ENCODE assay signal across 8 mouse cellular contexts in genomic region chr9:22116740-22117426, GRCm38 (mm10). TPM values are rescaled to one million over a fixed set of nuclear protein-coding genes. Genes with fewer than 3 reads are reported as not detected.
DNase-seq lines count a peak whose midpoint lies in the region; ATAC-seq and TF ChIP-seq lines count a peak whose summit lies in the region.

Gene Elof1 (minus strand): TSS chr9:22117172.

- H3K27ac ChIP-seq in bone marrow, adult 2 months (ENCODE audit: control insufficient read depth, insufficient read depth, low read depth, low read length, poor library complexity): peak within 1 kb of the TSS; percentile 78
- H3K27ac ChIP-seq in embryonic facial prominence, embryonic 15.5 days (replicated peaks): peak within 1 kb of the TSS; percentile 82
- no peak within 1 kb of the TSS; the same call in 1 of the 2 replicates for H3K27ac ChIP-seq in limb, embryonic 14.5 days (replicated peaks; ENCODE audit: low read depth, low read length)
- H3K27ac ChIP-seq in midbrain, postnatal 0 days (ENCODE audit: low read depth, low read length): peak within 1 kb of the TSS; percentile 74

- H3K27me3 ChIP-seq in embryonic facial prominence, embryonic 15.5 days: no peaks in the 10 kb centered on the region
- H3K27me3 ChIP-seq in limb, embryonic 14.5 days (ENCODE audit: control insufficient read depth, insufficient read depth, low read length): no peaks in the 10 kb centered on the region
- H3K27me3 ChIP-seq in midbrain, postnatal 0 days (ENCODE audit: insufficient read depth, low read length): no peaks in the 10 kb centered on the region

- H3K4me3 ChIP-seq in bone marrow, adult 2 months (replicated peaks; ENCODE audit: control insufficient read depth, low read depth, low read length): peak within 1 kb of the TSS; percentile 75
- H3K4me3 ChIP-seq in embryonic facial prominence, embryonic 15.5 days (replicated peaks): peak within 1 kb of the TSS; percentile 90
- H3K4me3 ChIP-seq in limb, embryonic 14.5 days (replicated peaks; ENCODE audit: low read length): peak within 1 kb of the TSS; percentile 92
- peak within 1 kb of the TSS; percentile 93 for H3K4me3 ChIP-seq in midbrain, postnatal 0 days (ENCODE audit: low read depth, low read length)

- under 1% methylated on average over 52 of the region's 52 CpGs for WGBS in bone marrow, adult 2 months
- under 1% methylated on average over 52 of the region's 52 CpGs for WGBS in embryonic facial prominence, embryonic 15.5 days
- WGBS in limb, embryonic 14.5 days: under 1% methylated on average over 52 of the region's 52 CpGs
- WGBS in midbrain, postnatal 0 days: under 1% methylated on average over 52 of the region's 52 CpGs

- H3K36me3 ChIP-seq in embryonic facial prominence, embryonic 15.5 days: peaks cover 22% of the 10 kb centered on the region
- peaks cover 22% of the 10 kb centered on the region for H3K36me3 ChIP-seq in limb, embryonic 14.5 days (ENCODE audit: control insufficient read depth, insufficient read depth, low read length)
- H3K36me3 ChIP-seq in midbrain, postnatal 0 days (ENCODE audit: insufficient read depth, low read length): peaks cover 19% of the 10 kb centered on the region

- peak; percentile 97 for DNase-seq in 416B (ENCODE audit: low read depth)
- peak; percentile 96 for DNase-seq in heart, adult 8-10 months (ENCODE audit: low spot score)
- peak; percentile 98 for DNase-seq in kidney, adult 9 months
- DNase-seq in limb, embryonic 14.5 days (ENCODE audit: low spot score): peak; percentile 99
- DNase-seq in midbrain, postnatal 0 days (ENCODE audit: low spot score): peak; percentile 99
- DNase-seq in spleen, postnatal 14 days (ENCODE audit: low spot score in 2 of 2): peak; percentile 85 to 89

- peak within 1 kb of the TSS; percentile 85 for H3K4me2 ChIP-seq in embryonic facial prominence, embryonic 15.5 days (replicated peaks)
- H3K4me2 ChIP-seq in limb, embryonic 14.5 days (replicated peaks; ENCODE audit: low read depth, low read length, severe bottlenecking): peak within 1 kb of the TSS; percentile 65
- H3K4me2 ChIP-seq in midbrain, postnatal 0 days (ENCODE audit: low read depth, low read length, poor library complexity, severe bottlenecking): peak within 1 kb of the TSS; percentile 69

- H3K9me3 ChIP-seq in embryonic facial prominence, embryonic 15.5 days (replicated peaks): no peaks in the 10 kb centered on the region
- no peaks in the 10 kb centered on the region for H3K9me3 ChIP-seq in limb, embryonic 14.5 days (ENCODE audit: control insufficient read depth, low read length)
- H3K9me3 ChIP-seq in midbrain, postnatal 0 days (ENCODE audit: low read length): no peaks in the 10 kb centered on the region

- H3K9ac ChIP-seq in embryonic facial prominence, embryonic 15.5 days: peak within 1 kb of the TSS; percentile 95
- peak within 1 kb of the TSS; percentile 90 for H3K9ac ChIP-seq in limb, embryonic 14.5 days (ENCODE audit: low read depth, low read length, severe bottlenecking)
- peak within 1 kb of the TSS; percentile 81 for H3K9ac ChIP-seq in midbrain, postnatal 0 days (replicated peaks; ENCODE audit: low read length, poor library complexity, severe bottlenecking)

- TF ChIP-seq POLR2A in bone marrow, adult 2 months (IDR thresholded peaks at IDR 0.05; ENCODE audit: borderline replicate concordance, control insufficient read depth, low read depth, low read length): peak; percentile 80; the same call in 1 of the 2 replicates
- peak; percentile 64; the same call in 1 of the 2 replicates for TF ChIP-seq POLR2A in limb, embryonic 14.5 days (IDR thresholded peaks at IDR 0.05; ENCODE audit: borderline replicate concordance, extremely low read depth, insufficient read depth, insufficient read length)

- peak; percentile 89 for ATAC-seq in embryonic facial prominence, embryonic 15.5 days (ENCODE audit: insufficient number of reproducible peaks, low FRiP score, low TSS enrichment, low read depth)
- ATAC-seq in limb, embryonic 14.5 days (ENCODE audit: low FRiP score, low read depth): peak; percentile 95
- ATAC-seq in midbrain, postnatal 0 days (ENCODE audit: low FRiP score): peak; percentile 91

- peaks cover 10% of the 10 kb centered on the region for H3K4me1 ChIP-seq in bone marrow, adult 2 months (ENCODE audit: control insufficient read depth, insufficient read depth, low read length)
- H3K4me1 ChIP-seq in embryonic facial prominence, embryonic 15.5 days: peaks cover 15% of the 10 kb centered on the region
- peaks cover 11% of the 10 kb centered on the region for H3K4me1 ChIP-seq in limb, embryonic 14.5 days (ENCODE audit: control insufficient read depth, insufficient read depth, low read length)
- peaks cover 6% of the 10 kb centered on the region; the same call in 1 of the 2 replicates for H3K4me1 ChIP-seq in midbrain, postnatal 0 days (ENCODE audit: insufficient read depth, low read length)

- 0 out of 2 replicates have a peak, but pooled peaks have one; percentile 7 for TF ChIP-seq CTCF in bone marrow, adult 2 months (IDR thresholded peaks at IDR 0.05; ENCODE audit: control insufficient read depth, insufficient read depth, low read length)
- no peak; the same call in 1 of the 2 replicates for TF ChIP-seq CTCF in midbrain, postnatal 0 days (IDR thresholded peaks at IDR 0.05)

RNA-seq across cellular contexts. Expression of gene Elof1, which starts in this region (rescaled TPM):
- polyA plus RNA-seq in bone marrow, adult 2 months (2011; ENCODE audit: insufficient read depth, insufficient read length, low replicate concordance, missing spikeins): 39.9 and 54.1 TPM in 2 replicates
- polyA plus RNA-seq in embryonic facial prominence, embryonic 15.5 days (2015; fragmentation: Nextera tagmentation; extraction: Ambion mirVana): 202 and 226 TPM in 2 replicates
- 10 to 100 TPM; 34.9 to 42.6 (median 39.3) TPM for total RNA-seq in heart, adult 8-10 months (2022)
- polyA plus RNA-seq in limb, embryonic 14.5 days (2012; rRNA removed): 145 and 168 TPM in 2 replicates
- 199 and 206 TPM in 2 replicates for polyA plus RNA-seq in limb, embryonic 14.5 days (2014; fragmentation: Nextera tagmentation; extraction: Ambion mirVana)
- 129 and 132 TPM in 2 replicates for total RNA-seq in midbrain, postnatal 0 days (2014; rRNA removed)
- polyA plus RNA-seq in midbrain, postnatal 0 days (2015; fragmentation: Nextera tagmentation; extraction: Ambion mirVana): 161 and 178 TPM in 2 replicates
